Mouse (Mus musculus) spleen, postnatal 4 days (tissue): ENCODE results near the gene Inka2.

ENCODE experiments used
- DNase-seq, 2 experiments: peaks; one replicate each; pipeline ENCODE4 v3.0.0; 2022; ENCODE audit warnings: low spot score in 2 of 2

Inka2 gene

DNA sequence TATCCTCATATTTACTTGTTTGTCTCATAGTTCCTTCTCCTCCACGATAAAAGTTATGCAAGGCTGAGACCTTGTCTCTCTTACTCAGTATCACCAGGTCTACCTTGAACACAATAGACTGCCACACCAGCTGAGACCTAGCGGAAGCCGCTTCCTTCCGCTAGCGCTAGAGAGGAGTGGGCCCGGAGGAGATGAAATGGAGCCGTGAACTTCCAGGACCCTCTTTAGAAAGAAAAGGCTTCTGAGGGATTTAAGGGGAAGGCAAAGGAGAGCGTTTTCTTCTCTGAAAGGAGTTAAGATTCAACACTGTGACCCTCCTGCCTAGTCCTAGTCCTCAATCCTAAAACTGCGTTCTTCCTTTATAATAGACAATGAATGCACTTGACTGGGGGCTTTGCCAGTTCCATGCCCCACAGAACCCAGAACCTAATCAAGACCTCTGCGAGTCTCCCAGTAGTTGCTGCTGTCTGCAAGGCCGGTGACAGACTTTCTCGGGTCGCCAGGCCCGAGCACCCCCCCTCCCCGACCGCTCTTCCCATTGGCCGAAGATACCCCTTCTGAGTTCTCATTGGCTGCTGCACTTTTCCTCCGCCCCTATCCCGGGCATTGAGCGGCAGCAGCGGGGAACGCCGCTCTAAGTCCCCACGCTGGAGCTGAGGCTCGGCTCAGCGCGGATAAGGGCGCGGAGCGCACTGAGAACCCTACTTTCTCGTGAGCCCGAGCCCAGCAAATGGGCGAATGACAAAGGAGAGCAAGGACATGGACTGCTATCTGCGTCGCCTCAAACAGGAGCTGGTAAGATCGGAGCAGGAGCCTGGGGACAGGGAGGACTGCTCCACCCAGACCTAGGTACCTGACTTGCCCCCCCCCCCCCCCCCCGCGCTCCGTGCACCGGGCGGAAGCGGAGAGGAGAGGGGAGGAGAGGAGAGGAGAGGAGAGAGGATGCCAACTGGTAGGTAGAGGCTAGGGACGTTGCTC is at the start of gene Inka2:
Gene Inka2 (plus strand): TSS at position 569 of the 978 bp plus-strand sequence.
- peak; percentile 74 to 79 for DNase-seq

GRCm38 (mm10) chr3:105655031-105655585 is 49.3 kb upstream of the Inka2 start:
- no peak for DNase-seq

DNA sequence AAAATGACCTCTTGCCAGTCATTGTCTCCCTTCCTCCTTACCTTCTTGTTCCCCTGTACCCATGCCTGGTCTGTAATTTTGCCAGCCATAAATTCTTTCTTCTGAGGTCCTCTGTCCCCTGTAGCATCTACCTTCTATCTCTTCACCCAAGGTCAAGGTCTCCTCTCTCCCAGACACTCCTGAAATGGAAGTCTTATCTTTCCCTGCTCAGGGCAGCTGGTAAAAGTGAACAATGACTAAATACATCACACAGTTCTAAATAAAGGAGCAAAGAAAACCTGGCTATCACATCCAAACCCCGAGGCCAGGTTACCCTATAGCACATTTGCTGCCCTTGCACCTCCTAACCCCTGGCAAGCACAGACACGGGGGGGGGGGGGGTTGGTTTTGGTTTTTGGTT is 43.9 kb upstream of the Inka2 start:
- DNase-seq, result no peak

GRCm38 (mm10) chr3:105663043-105663442 is 41.4 kb upstream of the Inka2 start:
- DNase-seq, result no peak

GRCm38 (mm10) chr3:105665105-105665765 is 39.2 kb upstream of the Inka2 start:
- DNase-seq, result no peak

DNA sequence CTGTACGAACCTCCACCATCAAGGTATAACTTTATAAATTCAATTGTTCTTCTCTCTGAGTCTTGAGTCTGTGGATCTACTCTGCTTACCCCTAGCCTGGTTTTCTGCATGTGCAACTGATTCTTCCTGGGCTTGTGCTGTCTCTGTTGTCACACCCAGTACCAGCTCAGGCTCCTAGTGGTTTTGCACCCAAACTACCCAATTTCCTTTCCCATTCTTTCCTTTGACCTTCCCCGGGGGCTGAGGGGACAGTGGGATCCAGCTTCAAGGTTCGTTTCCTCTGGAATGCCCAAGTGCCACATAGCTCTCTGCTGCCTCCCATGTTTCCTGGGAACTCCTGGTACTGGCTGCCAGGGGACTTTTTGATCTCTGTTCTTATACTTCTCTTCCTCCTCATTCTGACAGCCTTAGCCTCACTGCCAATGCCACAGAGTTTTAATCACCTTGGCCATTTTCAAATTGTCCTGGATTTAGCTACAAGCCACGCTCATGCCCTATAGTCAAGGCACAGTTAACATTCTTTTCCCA is 37.3 kb upstream of the Inka2 start:
- no peak for DNase-seq

DNA sequence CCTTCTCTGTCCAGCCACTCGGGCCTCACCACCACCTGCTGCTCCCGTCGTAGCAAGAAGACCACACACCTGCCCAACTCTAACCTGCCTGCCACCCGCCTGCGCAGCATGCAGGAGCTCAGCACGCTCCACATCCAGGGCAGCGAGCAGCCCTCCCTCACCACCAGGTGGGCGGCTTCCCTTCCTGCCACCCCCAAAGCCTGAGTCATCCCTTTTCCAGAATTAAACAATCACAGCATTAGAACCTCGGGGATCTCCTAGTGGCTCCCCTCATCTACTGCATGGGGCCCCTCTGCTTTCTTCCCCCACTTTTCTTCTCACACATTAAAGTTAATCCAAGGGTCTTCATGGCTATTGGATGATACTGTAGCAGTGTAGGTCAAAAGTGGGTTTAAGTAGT is 36.2 kb upstream of the Inka2 start:
- DNase-seq, result no peak

GRCm38 (mm10) chr3:105669776-105670175 is 34.6 kb upstream of the Inka2 start:
- no peak for DNase-seq

DNA sequence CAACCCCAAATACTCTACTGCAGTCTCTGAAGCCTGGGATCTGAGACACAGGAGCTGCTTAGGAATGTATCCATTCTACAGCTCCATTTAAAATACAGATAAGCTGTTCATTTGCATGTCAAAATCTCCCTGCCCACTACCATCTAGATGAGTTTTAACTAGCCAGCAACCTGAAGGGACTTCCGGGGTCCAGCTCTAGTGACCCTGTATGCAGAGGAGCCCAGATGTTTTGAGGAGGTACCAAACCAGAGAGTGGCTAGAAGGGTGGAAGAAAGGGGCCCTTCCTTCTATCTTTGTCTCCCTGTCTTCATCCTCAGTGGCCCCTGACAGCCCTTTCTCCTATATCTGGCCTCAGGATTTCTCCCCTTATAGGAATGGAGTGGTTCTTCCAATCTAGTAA is 33.6 kb upstream of the Inka2 start:
- no peak for DNase-seq

GRCm38 (mm10) chr3:105674595-105675218 is 29.7 kb upstream of the Inka2 start:
- peak; percentile 60 to 74 for DNase-seq

DNA sequence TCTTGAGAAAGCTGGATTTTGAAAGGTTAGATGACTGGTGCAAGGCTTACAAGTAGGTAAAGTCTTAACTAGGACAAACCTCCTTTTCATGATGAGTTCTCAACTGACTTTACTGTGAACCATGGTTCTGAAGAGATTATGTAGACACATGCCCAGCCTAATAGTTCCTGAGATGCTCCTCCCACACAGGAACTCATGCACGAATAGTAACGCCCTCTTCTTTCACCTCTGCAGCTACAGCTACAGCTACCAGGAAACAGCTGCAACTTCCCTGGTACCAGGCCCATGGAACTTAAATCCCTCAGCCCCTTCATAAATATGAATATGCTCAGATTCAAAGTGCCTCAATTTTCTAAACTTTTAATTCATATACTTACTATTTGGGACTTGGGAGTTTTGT is 28.5 kb upstream of the Inka2 start:
- no peak for DNase-seq

GRCm38 (mm10) chr3:105680346-105680745 is 24.1 kb upstream of the Inka2 start:
- DNase-seq, result no peak

DNA sequence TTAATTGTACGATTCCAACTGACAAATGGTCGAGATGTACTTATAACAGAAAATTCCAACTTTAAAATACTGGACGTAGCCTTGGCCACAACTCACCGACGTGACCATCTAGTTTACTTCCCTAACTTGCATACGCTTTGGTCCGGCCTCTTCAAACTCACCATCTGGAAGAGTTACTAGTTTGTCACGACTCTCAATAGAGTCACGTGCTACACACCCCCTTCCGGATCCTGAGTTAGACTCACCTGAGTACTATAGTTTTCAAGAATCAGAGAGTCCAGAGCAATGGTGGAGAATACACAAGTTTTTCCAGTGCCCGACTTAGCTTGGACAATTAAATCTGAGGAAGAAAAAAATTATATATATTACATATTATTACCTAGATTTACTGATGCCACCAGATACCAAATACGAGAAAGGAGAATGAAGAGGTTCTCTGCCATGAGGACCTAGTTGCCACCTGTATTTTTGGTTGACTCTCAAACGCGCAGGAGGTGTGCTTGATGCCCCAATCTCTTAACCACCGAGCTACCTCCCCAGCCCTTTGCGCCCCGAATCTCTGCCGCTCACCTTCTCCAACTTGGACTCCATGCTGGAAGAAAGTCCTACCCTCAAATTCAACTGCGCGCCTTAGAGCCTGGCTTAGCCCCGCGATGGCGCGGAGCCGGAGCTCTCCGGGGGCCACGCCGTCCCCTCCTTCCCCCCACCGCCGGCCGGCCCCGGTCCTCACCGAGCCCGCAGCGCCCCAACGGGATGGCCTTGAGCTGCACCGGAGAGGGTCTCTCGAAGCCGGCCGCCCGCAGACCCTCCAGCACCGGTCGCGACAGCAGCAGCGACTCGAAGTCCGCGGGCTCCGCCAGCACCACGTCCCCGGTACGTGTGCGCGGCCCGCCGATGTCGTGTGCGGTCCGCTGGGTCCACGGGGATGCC is 17.7 kb upstream of the Inka2 start:
- no peak for DNase-seq

- peak; percentile 93 to 95 for DNase-seq
These were observed 16.9 kb upstream of the Inka2 start, which contains the start of gene Ddx20 for GRCm38 (mm10) chr3:105687324-105688060. TSS of gene Ddx20 (minus strand) at chr3:105687574.

DNA sequence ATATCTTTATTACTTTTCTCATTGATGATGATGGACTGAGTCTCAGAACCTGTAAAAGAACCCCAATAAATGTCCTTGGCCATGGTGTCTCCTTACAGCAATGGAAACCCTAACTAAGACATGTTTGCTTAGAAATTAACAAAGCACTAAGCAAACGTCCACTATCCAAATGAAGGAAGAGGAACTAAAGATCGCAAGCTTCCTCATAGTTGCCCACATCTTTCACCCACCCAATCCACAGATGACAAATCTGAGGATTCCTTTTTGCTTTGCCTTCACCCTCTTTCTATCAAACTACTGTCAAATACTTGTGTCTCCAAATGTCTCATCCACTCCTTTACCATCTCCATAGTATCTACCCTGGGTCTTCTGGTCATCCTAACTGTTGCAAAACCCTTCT is 15.9 kb upstream of the Inka2 start:
- DNase-seq, result no peak

- DNase-seq, result no peak
These were observed 10.9 kb upstream of the Inka2 start for GRCm38 (mm10) chr3:105693327-105694080.

- no peak for DNase-seq
These were observed 8.7 kb upstream of the Inka2 start for GRCm38 (mm10) chr3:105695476-105696386.
